Mouse (Mus musculus): ENCODE data around the gene Gsk3b.
"Not testable (repeated sequence)": the region's sequence is repeated elsewhere in the genome, so short reads cannot be mapped to it uniquely, and the experiment has no call there.

Gsk3b gene

DNA sequence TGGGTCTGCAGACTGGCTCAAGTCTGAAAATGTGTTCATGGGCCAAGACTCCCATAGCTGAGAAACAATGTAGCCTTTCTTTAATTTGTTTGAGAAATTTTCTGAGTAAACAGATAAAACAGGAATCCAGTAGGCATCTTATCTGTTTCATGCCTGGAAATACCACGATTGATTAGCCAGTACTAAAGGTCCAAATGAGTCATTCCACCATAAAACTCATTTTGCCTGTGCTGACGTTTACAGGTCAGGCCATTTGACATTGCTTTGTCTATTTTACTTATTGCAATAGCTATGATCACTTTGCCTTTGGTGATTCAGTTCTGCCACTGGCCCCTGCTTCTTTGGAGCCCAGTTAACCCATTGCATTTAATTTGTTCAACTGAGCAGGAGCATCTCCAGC lies 11.8 kb downstream of the Gsk3b start:
- in situ Hi-C loops (cut with MboI, MseI): no loop called here

DNA sequence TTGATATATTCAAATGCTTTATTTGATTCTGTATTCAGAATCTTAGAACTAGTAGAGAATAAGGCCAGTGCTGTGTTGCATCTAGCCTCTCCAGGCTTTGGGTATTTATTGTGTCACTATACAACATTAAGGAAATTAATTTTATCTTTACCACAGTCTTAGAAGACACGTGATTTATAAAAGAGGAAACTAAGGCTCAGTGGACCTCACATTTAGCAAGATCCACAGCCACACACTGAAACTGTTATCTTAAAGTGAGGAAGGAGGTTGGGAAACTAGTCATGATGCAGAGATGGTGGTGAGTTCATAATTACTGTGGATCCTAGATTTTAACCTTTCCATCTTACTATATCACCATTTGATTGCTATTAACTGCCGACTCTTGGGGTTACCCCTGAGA lies 16.7 kb downstream of the Gsk3b start:
- in situ Hi-C loops (cut with MboI, MseI): no loop called here

DNA sequence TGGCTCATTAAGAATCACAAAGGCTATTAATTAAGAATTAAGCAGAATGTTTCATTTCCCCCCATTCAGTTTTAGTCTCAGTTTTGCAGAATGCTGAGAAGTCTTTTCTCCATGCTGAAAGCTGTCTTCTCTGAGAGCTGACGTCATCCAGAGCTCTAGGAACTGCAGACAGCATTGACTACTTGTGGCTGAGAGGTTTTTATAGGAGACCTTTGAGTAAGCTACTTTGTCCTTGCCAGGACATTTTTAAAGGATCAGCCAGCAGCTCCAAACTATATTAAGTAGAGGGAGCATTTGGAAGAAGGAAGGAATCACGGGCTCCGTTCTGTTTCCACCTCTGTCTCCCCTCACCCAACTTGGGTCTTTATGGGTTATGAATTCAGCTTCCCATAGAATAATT lies 17.7 kb downstream of the Gsk3b start:
- in situ Hi-C loops (cut with MboI, MseI): no loop called here

DNA sequence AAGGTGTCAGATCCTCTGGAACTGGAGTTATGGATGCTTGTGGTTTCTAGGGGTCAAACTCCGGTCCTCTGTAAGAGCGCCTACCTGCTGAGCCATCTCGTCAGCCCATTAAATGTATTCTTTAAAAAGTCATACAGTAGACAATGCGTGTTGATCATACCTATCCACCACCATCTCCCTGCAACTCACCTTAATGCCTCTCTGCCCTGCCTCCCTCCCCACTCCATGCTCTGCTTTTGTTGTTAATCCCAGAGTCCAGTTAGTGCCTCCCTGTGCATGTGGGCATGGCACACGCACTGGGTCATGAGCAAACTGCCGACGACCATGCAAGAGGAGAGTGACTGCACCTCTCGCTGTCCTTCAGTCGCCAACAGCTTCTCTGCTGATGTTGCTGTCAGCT lies 21.2 kb downstream of the Gsk3b start:
- in situ Hi-C loops (cut with MboI, MseI): no loop called here

DNA sequence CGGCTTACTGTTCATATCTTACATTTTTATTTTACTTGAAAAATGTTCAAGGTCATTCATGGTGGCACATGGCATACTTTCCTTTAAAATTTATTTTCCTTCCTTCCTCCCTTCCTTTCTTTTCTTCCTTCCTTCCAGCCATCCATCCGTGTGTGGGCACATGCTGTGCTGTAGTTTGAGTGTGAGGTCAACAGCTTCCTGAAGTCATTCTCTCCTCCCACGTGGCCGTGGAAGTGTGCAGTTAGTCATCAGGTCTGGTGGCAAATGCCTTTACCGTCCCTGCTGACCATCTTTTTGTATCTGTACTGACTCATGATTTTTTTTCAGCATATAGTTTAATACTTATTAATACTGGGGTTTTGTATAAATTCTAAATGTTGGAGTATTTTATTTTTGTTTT lies 21.8 kb downstream of the Gsk3b start:
- in situ Hi-C loops (cut with MboI, MseI): no loop called here

DNA sequence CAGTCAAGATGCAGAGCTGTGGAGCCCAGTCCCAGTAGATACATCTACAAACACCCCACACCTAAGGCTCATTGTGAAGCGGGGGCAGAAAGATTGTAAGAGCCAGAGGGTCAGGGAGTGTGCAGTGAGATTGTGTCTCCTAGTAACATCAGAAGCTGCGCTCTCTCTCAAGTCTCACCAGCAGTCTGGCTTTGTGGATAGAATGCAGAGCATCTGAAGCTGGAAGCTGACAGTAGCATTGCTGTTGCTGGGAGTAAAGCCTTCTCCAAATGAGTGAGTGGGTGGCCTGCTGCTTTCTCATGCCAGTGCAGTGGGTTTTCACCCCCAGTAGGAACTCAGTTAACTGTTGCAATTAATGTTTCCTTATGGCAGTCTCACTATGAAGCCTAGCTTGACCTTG lies 25.3 kb downstream of the Gsk3b start:
- in situ Hi-C loops (cut with MboI, MseI): no loop called here

DNA sequence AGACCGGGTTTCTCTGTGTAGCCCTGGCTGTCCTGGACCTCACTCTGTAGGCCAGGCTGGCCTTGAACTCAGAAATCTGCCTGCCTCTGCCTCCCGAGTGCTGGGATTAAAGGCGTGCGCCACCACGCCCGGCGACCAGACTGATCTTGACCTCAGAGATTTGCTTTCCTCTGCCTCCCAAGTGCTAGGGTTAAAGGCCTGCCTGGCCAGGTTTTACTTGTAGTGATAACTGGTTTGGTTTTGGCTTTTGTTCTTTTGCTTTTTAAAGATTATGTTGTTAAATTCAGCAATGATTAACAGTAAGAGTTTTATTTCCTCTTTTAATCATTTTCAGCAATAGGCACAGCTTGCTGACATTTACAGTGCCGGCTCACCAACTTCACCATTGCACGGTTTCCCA lies 29.1 kb downstream of the Gsk3b start:
- in situ Hi-C loops (cut with MboI, MseI): not testable (repeated sequence)

DNA sequence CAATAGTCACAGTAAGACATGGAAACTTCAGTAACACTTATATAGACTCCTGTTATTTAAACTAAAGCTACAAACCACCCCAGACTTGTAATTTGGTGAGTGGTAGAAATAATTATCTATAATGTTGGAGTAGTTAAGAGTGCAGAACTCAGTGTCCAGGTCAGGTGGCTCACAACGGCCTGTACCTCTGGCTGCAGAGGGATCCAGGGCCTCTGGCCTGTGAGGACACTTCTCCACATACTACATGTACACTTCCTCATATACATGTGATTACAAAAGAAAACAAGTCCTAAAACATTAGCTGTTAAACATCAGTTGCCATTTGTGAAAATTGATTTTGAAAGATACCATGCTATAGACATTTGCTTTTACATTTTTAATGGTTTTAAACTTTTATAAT lies 29.9 kb downstream of the Gsk3b start:
- in situ Hi-C loops (cut with MboI, MseI): no loop called here

DNA sequence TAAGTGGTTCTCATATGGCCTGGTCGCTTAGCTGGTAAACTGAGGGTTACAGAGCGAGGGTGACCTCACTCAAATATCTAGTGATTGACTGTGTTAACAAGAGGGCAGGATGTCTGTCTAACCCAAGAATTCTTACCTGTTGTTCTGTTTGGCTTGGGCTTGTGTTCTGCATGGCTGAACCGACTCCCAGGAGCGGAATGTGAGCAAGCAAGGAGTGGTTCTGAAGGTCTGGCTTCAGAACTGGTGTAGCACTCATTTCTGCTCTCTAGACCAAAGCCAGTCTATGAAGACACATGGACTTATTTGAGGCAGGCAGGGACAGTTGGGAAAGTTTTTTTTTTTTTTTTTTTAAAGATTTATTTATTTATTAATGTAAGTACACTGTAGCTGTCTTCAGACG lies 30.5 kb downstream of the Gsk3b start:
- in situ Hi-C loops (cut with MboI, MseI): no loop called here

DNA sequence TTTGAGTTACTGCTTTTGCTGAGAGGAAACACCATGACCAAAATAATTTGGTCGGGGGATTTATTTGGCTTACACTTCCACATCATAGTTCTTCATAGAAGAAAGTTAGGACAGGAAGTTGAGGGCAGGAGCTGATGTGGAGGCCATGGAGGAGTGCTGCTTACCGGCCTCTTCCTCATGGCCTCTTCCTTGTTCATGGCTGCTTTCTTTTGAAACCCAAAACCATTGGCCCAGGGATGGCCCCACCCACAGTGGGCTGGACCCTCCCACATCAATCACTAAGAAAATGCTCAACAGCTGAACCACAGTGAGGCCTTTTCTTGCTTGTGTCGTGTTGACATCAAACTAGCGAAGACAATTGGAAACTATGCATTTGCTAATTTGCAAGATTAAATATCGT lies 40.4 kb downstream of the Gsk3b start:
- in situ Hi-C loops (cut with MboI, MseI): no loop called here

DNA sequence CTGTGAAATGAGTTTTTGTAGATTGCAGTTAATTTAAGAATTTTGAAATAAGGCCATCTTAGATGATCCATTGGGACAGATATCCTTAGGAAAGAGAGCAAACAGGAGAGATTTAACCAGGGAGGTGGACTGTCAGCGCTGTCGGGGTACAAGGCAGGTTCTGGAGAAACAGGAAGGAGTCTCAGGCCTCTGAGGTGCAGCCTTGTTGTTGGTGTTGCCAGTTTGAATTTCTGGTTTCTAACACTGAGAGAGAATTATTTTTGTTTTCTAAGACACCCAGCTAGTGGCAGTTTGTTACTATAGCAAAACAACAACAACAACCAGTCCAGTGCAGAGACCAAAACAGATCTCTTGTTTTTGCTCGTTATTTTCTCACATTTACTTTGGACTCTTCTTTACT lies 42.2 kb downstream of the Gsk3b start:
- in situ Hi-C loops (cut with MboI, MseI): no loop called here

DNA sequence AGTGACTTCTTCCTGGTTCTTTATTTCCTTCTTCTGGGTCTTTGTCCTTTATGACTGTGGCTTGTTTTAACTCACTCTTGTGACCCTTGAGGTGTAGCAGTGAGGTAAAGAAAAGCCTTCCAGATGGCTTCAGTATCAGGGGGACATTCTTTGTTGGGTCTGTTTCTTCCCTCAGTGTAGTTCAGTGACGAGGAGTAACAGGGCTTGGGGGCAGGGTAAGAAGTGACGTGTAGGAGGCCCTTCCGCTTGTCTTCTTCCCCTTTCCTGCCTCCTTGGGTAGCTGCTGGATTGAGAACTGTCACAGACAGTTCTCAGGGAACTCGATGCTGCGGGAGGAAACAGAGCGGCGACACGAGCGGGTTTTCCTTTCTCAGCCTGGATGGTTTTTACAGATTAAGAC lies 43.0 kb downstream of the Gsk3b start:
- in situ Hi-C loops (cut with MboI, MseI): no loop called here

DNA sequence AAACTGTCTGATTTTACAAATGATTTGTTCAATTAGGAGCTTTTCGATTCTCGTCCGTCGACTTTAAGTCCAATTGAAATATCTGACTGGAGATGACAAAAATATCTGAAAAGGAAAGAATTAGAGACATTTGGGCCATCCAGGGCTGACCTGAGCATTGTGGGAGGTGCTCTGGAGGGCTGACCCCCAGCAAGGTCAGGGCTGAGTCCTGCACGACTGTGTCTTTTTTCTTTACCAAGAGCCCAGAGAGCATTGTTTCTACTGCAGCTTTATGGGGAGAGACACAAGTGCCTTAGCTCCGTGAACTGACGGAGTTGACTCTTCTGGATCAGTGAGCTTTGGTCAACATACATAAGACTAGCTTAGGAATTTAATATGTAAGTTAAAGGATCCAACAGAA lies 43.4 kb downstream of the Gsk3b start:
- in situ Hi-C loops (cut with MboI, MseI): no loop called here

DNA sequence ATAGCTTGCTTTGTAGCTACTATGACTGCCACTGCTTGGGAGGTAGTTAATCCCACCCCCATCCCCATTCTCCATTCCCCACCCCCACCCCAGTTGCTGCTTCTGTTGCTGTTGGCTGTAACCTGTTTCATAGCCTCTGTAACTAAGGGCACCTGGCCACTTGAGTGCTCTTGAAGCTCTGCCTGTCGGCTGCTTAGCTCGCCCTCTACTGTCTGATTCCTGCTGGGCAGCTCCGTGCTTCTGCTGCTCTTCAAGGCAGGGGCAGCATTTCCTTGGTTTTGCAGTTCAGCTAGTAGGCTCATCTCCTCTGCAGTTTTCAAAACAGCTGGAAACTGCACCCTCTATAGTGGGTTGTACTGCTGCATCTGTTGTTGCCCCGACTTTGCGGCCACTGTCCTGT lies 48.5 kb downstream of the Gsk3b start:
- in situ Hi-C loops (cut with MboI, MseI): no loop called here

DNA sequence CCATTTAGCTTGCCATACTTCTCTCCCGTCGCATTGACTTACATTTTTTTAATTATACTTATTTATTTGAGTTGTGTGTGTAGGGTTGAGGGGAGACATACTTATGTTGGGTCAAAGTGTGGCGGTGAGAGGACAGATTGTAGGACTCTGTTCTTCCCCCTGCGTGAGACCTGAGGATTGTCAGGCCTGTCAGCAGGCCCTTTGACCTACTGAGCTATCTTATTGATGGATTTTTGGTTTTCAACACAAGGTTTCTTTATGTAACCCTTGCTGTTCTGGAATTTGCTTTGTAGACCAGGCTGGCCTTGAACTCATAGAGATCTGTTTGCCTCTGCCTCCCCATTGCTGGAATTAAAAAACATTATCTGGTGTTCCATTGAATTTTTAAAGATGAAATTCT lies 56.1 kb downstream of the Gsk3b start:
- in situ Hi-C loops (cut with MboI, MseI): no loop called here

DNA sequence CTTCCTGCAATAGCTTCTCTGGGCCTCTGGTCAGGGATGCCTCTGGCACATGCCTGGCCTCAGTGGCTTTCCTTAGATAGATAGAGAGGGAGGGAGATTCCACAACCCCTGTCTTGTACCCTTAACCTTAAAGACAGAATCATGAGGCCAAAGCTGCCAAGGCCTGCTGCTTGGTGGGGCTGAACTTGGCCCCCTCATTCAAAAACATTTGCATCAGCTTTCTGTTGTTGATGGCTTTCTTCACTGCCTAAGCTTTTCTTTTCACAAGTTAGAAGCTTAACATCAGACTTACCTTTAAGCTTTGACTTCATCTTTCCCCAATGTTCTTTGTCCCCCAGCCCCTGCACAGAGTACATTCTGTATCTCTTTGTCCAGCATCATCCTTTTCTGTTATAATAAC lies 61.8 kb downstream of the Gsk3b start:
- in situ Hi-C loops (cut with MboI, MseI): no loop called here

DNA sequence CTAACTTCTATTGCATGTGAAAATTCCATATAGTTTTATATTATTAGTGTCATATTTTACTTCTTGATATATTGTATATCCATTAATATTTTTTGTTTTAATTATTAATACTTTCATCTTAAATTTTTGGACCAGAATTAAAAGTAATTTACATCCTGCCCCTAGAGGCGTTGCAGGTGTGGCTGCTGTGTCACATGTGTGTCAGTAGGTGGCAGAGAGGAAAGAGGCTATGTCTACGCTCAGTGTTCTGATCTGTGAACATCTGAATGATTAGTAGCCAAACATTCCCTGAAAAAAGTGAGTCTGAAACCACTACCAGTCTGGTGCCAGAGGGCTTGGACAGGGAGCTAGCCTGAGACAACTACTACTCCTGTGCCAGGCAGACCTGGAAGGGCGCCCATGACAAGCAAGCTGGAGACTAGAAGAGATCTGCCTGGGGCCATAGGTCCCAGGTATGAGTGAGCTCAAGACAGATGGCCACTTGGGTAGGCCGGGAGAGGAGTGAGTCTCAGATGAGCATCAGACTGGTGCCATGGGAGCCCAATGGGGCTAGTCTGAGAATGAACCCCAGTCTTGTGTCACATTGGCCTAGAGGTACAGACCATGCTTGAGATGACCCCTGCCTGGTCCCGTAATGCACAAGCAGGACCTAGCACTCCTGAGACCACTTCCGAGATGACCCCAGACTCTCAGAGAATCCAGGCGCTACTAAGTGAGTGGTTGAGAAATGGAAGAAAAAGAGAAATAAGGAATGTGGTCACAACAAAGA lies 69.2 kb downstream of the Gsk3b start:
- in situ Hi-C loops (cut with MboI, MseI): no loop called here

DNA sequence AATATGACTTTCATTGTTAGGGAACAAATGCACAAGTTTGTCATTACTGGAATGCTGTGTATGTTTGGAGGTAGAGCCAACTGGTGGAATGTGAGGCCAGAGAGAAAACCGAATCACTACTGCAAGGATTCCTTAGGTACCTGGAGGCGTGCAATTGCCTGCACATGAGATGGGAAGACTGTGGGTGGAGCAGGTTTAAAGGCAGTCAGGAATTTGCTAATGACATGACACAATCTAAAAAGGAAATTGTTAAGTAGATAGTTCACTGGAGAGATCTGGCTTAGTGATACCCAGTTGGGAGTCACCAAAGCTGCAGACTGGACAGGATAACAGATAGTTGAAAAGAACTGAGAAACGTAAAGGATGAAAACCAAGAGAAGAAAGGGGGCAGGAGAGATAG lies 73.2 kb downstream of the Gsk3b start:
- in situ Hi-C loops (cut with MboI, MseI): no loop called here

DNA sequence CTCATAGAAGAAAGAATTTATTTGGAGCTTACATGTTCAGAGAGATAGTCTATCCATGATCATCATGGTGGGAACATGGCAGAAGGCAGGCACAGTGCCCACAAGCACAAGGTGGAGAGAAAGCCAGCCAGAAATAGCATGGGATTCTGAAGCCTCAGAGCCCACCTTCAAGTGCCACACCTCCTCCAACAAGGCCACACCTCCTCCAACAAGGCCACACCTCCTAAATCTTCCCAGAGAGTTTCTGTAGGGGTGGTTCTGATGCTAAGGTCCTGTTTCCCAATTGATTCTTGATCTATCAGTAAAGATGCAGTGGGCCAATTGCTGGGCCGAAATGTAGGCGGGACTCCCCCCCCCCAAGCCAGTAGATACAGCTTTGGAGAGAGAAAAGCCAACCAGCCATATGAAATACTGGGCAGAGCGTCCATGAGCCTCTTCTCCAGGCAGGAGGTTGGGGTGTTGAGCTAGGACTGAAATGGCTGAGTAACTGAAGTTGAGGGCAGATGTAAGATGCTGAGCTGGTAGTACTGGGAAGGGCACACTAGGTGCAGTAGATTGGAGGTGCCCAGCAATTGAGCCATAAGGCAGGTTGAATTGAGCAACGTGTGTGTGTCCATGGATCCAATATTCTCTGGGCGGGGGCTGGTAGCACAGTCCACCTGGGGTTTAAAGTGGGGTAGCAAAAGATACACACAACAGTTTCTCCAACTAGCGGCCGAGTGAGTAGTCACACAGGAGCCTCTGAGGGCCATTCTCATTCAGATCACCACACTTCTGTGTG lies 76.2 kb downstream of the Gsk3b start:
- in situ Hi-C loops (cut with MboI, MseI): no loop called here

DNA sequence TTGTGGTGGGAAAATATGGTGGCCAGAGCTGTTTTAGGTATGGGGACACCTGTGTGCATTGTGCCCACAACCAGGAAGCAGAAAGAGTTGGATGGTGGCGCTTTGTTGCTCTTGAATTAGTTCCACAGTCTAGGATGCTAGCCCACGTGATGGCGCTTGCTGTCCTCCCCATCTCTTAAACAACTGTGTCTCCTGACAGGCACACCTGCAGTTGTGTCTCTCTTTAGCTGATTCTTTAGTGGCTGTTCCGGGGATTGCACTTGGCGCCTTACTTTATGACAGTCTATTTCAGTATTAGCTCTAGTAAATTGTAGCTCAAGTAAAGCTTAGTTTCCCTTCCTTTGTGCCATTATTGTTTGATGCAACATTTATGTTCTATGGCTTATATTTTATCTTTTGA lies 80.2 kb downstream of the Gsk3b start:
- in situ Hi-C loops (cut with MboI, MseI): no loop called here

DNA sequence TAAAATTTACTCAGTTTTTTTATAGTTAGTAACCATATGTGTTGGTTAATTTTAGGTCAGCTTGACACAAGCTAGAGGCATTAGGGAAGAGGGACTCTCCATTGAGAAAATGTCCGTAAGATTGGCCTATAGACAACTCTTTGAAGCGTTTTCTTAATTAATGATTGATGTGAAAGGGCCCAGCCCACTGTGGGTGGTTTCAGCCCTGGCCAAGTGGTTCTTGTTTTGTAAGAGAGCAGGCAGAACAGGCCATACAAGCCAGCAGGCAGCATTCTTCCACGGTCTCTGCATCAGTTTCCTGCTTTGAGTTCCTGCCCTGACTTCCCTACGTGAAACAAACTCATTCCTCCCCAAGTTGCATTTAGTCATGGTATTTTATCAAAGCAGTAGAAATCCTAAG lies 90.3 kb downstream of the Gsk3b start:
- in situ Hi-C loops (cut with MboI, MseI): no loop called here

DNA sequence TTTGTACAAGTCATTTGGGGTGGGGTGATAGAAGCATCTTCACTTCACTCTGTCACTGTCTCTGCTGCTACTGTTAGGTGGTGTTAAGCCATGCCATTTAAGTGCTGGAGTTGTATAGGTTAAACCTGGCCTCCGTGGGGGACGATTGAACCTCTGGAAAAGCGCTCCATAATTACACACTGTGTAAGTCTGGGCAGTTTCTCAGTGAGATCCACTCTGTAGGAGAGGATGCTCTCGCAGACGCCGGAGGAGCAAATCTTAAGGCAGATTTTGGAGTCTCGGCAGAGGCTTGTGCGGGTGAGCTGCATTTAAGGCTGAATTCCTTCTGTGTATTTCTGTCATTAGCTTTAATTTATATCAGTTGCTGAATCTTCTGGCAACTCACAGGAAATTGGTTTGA lies 92.6 kb downstream of the Gsk3b start:
- in situ Hi-C loops (cut with MboI, MseI): no loop called here

DNA sequence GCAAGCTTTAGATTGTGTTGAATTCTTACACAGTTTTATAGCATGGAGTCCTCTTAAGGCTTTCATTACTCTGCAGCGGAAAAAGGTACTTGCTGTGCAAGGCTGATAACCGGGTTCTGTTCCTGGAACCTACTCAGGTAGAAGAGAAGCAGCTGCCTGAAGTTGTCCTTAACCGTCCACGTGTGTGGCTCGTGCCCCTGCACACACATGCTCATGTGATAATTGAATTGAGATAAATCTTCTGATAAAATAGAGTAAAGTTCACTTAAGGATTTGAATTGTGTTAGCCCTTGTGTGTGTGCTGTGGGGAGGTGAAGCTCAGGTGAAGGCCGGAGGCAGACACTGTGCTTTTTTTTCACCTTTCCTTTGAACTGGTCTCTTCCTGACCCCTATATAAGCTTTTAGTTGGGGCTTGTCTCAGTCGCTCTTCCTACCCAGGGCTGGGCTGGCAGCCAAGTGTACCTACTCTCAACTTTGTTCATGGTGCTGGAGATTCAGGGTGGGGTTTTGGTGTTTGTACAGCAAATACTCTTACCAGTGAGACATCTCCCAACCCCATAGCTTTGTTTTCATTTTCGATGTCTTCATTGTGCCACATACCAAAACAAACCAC lies 96.0 kb downstream of the Gsk3b start:
- in situ Hi-C loops (cut with MboI, MseI): no loop called here

All from regulatory T cell (primary cell).